ENCODE assay signal across 8 mouse cellular contexts in genomic region chr17:9775668-9776151, GRCm38 (mm10).
DNase-seq lines count a peak whose midpoint lies in the region; ATAC-seq and TF ChIP-seq lines count a peak whose summit lies in the region.

No protein-coding gene starts in this region.

- H3K4me1 ChIP-seq in cerebellum, adult 2 months (ENCODE audit: control insufficient read depth, insufficient read depth, low read length): no peaks in the 10 kb centered on the region
- H3K4me1 ChIP-seq in hindbrain, embryonic 16.5 days (ENCODE audit: control insufficient read depth, insufficient read depth, low read depth, low read length): 0 out of 2 replicates have a peak, but pooled peaks cover 2% of the 10 kb centered on the region
- H3K4me1 ChIP-seq in neural tube, embryonic 11.5 days (ENCODE audit: control insufficient read depth, insufficient read depth, low read length): peaks cover 6% of the 10 kb centered on the region

- TF ChIP-seq POLR2A in cerebellum, adult 2 months (IDR thresholded peaks at IDR 0.05; ENCODE audit: borderline replicate concordance, insufficient read depth, low read length): no peak

- H3K36me3 ChIP-seq in hindbrain, embryonic 16.5 days (ENCODE audit: control insufficient read depth, insufficient read depth, low read length): no peaks in the 10 kb centered on the region
- no peaks in the 10 kb centered on the region for H3K36me3 ChIP-seq in neural tube, embryonic 11.5 days (ENCODE audit: control insufficient read depth, insufficient read depth, low read length)

- TF ChIP-seq CTCF in cerebellum, adult 2 months (IDR thresholded peaks at IDR 0.05; ENCODE audit: borderline replicate concordance, insufficient read depth, low read depth, low read length): no peak

- no peaks in the 10 kb centered on the region for H3K27me3 ChIP-seq in cerebellum, adult 2 months (ENCODE audit: control insufficient read depth, insufficient read depth, low read length)
- no peaks in the 10 kb centered on the region for H3K27me3 ChIP-seq in hindbrain, embryonic 16.5 days (replicated peaks; ENCODE audit: control insufficient read depth, insufficient read depth, low read length)
- no peaks in the 10 kb centered on the region for H3K27me3 ChIP-seq in neural tube, embryonic 11.5 days (ENCODE audit: control insufficient read depth, insufficient read depth, low read length)

- no peak overlapping the region for H3K4me3 ChIP-seq in cerebellum, adult 2 months (replicated peaks; ENCODE audit: insufficient read depth, low read depth, low read length)
- no peak overlapping the region for H3K4me3 ChIP-seq in hindbrain, embryonic 16.5 days (ENCODE audit: low read length)
- H3K4me3 ChIP-seq in neural tube, embryonic 11.5 days (ENCODE audit: low read depth, low read length): no peak overlapping the region

- WGBS in cerebellum, adult 2 months: 39% methylated on average over 9 of the region's 9 CpGs
- 18% methylated on average over 9 of the region's 9 CpGs for WGBS in hindbrain, embryonic 16.5 days
- 34% methylated on average over 9 of the region's 9 CpGs for WGBS in neural tube, embryonic 11.5 days

- ATAC-seq in hindbrain, embryonic 16.5 days: peak; percentile 90
- ATAC-seq in neural tube, embryonic 11.5 days (ENCODE audit: insufficient read depth, low FRiP score, low TSS enrichment): peak; percentile 89

- no peak overlapping the region for H3K9ac ChIP-seq in hindbrain, embryonic 16.5 days (ENCODE audit: low read depth, low read length)
- no peak overlapping the region for H3K9ac ChIP-seq in neural tube, embryonic 11.5 days (ENCODE audit: low read length)

- H3K9me3 ChIP-seq in hindbrain, embryonic 16.5 days (ENCODE audit: control insufficient read depth, low read length): no peaks in the 10 kb centered on the region
- no peaks in the 10 kb centered on the region for H3K9me3 ChIP-seq in neural tube, embryonic 11.5 days (ENCODE audit: control insufficient read depth, low read length)

- H3K4me2 ChIP-seq in hindbrain, embryonic 16.5 days (ENCODE audit: low read length): no peak overlapping the region
- H3K4me2 ChIP-seq in neural tube, embryonic 11.5 days (ENCODE audit: low read depth): no peak overlapping the region

- peak in 1 of 2 experiments; percentile 33 for DNase-seq in cerebellum, adult 2 months
- DNase-seq in cerebellum, adult 11 months: no peak
- DNase-seq in right cerebral cortex, postnatal 25 days: peak; percentile 41
- DNase-seq in right cerebral cortex, postnatal 4 days: no peak
- peak; percentile 69 for DNase-seq in neural tube, embryonic 11.5 days (ENCODE audit: low spot score)
- DNase-seq in adrenal gland, postnatal 36 days: no peak
- no peak for DNase-seq in thymus, postnatal 25 days

- peak overlapping the region; percentile 7; the same call in 1 of the 2 replicates for H3K27ac ChIP-seq in cerebellum, adult 2 months (ENCODE audit: insufficient read depth, low read length)
- peak overlapping the region; percentile 70 for H3K27ac ChIP-seq in hindbrain, embryonic 16.5 days (ENCODE audit: low read depth, low read length)
- H3K27ac ChIP-seq in neural tube, embryonic 11.5 days (ENCODE audit: low read depth, low read length): peak overlapping the region; percentile 60

Comparison
In these comparisons a context has a peak if more than half of its experiments do, and no peak if none do; other contexts are left out.
1. DNase-seq: peak in right cerebral cortex, postnatal 25 days (single experiment) and neural tube, embryonic 11.5 days (single experiment); none in cerebellum, adult 11 months (single experiment), right cerebral cortex, postnatal 4 days (single experiment), adrenal gland, postnatal 36 days (0 of 2) and thymus, postnatal 25 days (single experiment).
2. H3K27ac ChIP-seq: peak in every context shown above with its lines; median percentile 70 in hindbrain, embryonic 16.5 days; 60 in neural tube, embryonic 11.5 days; 7 in cerebellum, adult 2 months.